Mouse (Mus musculus) cortical plate, adult 2 months (tissue): ENCODE measurements at regions not wholly inside any gene's neighbourhood (a gene's known extent, or its start where the extent isn't known, plus 50 kb on each side); places are given as distances from the start of the nearest gene placed in this dataset.

Source experiments
- H3K27ac ChIP-seq: fragments of 200-500 bp; 2 replicates; pipeline ENCODE4 v1.5.1; 2012; ENCODE audit warnings: low read length, control low read depth, inconsistent platforms; ENCODE audit not compliant: insufficient read depth
- H3K4me1 ChIP-seq: fragments of 200-500 bp; 2 replicates; pipeline ENCODE4 v1.6.1; 2011; ENCODE audit warnings: low read length; ENCODE audit not compliant: control insufficient read depth, insufficient read depth
- H3K4me3 ChIP-seq: fragments of 200-500 bp; 2 replicates; pipeline ENCODE4 v1.5.1; 2011; ENCODE audit warnings: mild to moderate bottlenecking, low read length, control low read depth; ENCODE audit not compliant: insufficient read depth
- CTCF ChIP-seq: fragments of 200-500 bp; IDR thresholded peaks from 2 replicates; pipeline ENCODE4 v1.5.1; 2011; ENCODE audit warnings: mild to moderate bottlenecking, control low read depth, low read length; ENCODE audit not compliant: insufficient read depth; ENCODE audit errors: extremely low read depth
- POLR2A ChIP-seq: fragments of 200-500 bp; IDR thresholded peaks from 2 replicates; pipeline ENCODE4 v1.6.1; 2011; ENCODE audit warnings: mild to moderate bottlenecking, low read length, control low read depth; ENCODE audit not compliant: insufficient read depth; ENCODE audit errors: extremely low read depth

- Histone ChIP-seq H3K4me1 (no peaks in the 10 kb centered on the region), H3K4me3 (no peak overlapping the region), H3K27ac (no peak overlapping the region)
- no peak for TF ChIP-seq POLR2A
- TF ChIP-seq CTCF, result no peak
Observed at GRCm38 (mm10) chr9:89456666-89457065, 166.3 kb downstream of the Minar1 start.

- H3K4me3 ChIP-seq, result no peak overlapping the region
- TF ChIP-seq POLR2A (no peak), CTCF (no peak)
- H3K27ac ChIP-seq, result no peak overlapping the region
- H3K4me1 ChIP-seq, result no peaks in the 10 kb centered on the region
Observed at GRCm38 (mm10) chr9:89449656-89450055, 173.3 kb downstream of the Minar1 start.
